Mouse (Mus musculus): ENCODE measurements around the gene Acat1. TPM values are rescaled to one million over a fixed set of nuclear protein-coding genes. Genes with fewer than 3 reads are reported as not detected.
A peak's percentile ranks its signal among the peaks of the same experiment; 100 is the strongest.

Gene Acat1
- polyA plus RNA-seq, 1 experiment from 2014 or later, result 227 TPM

- H3K9me3 ChIP-seq (ENCODE audit: control insufficient read depth, low read length), result no peaks in the 10 kb centered on the region
- H3K27ac ChIP-seq (replicated peaks in 1 of 2; ENCODE audit: control insufficient read depth in 1 of 2, insufficient read depth in 1 of 2, low read depth in 2 of 2, low read length in 2 of 2), result no peak overlapping the region
- WGBS, result 84% methylated on average over 5 of the region's 5 CpGs
- H3K9ac ChIP-seq (ENCODE audit: low read length), result no peak overlapping the region
- ATAC-seq (ENCODE audit: insufficient number of reproducible peaks, insufficient read depth, low FRiP score, low read depth), result no peak
- H3K36me3 ChIP-seq (ENCODE audit: control insufficient read depth, insufficient read depth, low read length), result 0 out of 2 replicates have a peak, but pooled peaks cover 3% of the 10 kb centered on the region
- no peaks in the 10 kb centered on the region for H3K27me3 ChIP-seq (ENCODE audit: control insufficient read depth, insufficient read depth, low read length)
- H3K4me1 ChIP-seq (ENCODE audit: control insufficient read depth in 2 of 2, insufficient read depth in 2 of 2, low read length in 2 of 2), result peaks cover 4 to 36% of the 10 kb centered on the region in 2 experiments
- no peak overlapping the region for H3K4me3 ChIP-seq (ENCODE audit: control insufficient read depth in 1 of 2, insufficient read depth in 1 of 2, low read depth in 1 of 2, low read length in 2 of 2)
- no peak overlapping the region for H3K4me2 ChIP-seq (ENCODE audit: low read length)
Measured at GRCm38 (mm10) chr9:53604954-53605353, 5.2 kb downstream of the Acat1 start.

- WGBS, result 59% methylated on average over 3 of the region's 3 CpGs
- H3K9ac ChIP-seq (ENCODE audit: low read length), result no peak overlapping the region
- H3K9me3 ChIP-seq (ENCODE audit: control insufficient read depth, low read length), result no peaks in the 10 kb centered on the region
- peaks cover 0 to 31% of the 10 kb centered on the region in 2 experiments; a peak in 3 of 4 replicates for H3K4me1 ChIP-seq (ENCODE audit: control insufficient read depth in 2 of 2, insufficient read depth in 2 of 2, low read length in 2 of 2)
- peak overlapping the region in 1 of 2 experiments; percentile 19; a peak in 2 of 4 replicates for H3K27ac ChIP-seq (replicated peaks in 1 of 2; ENCODE audit: control insufficient read depth in 1 of 2, insufficient read depth in 1 of 2, low read depth in 2 of 2, low read length in 2 of 2)
- no peaks in the 10 kb centered on the region for H3K27me3 ChIP-seq (ENCODE audit: control insufficient read depth, insufficient read depth, low read length)
- no peak for ATAC-seq (ENCODE audit: insufficient number of reproducible peaks, insufficient read depth, low FRiP score, low read depth)
- H3K4me2 ChIP-seq (ENCODE audit: low read length), result no peak overlapping the region
- H3K4me3 ChIP-seq (ENCODE audit: control insufficient read depth in 1 of 2, insufficient read depth in 1 of 2, low read depth in 1 of 2, low read length in 2 of 2), result no peak overlapping the region
- 0 out of 2 replicates have a peak, but pooled peaks cover 3% of the 10 kb centered on the region for H3K36me3 ChIP-seq (ENCODE audit: control insufficient read depth, insufficient read depth, low read length)
Measured at GRCm38 (mm10) chr9:53603849-53604248, 6.3 kb downstream of the Acat1 start.

GRCm38 (mm10) chr9:53603384-53603783, 6.8 kb downstream of the Acat1 start:
- H3K27ac ChIP-seq (replicated peaks in 1 of 2; ENCODE audit: control insufficient read depth in 1 of 2, insufficient read depth in 1 of 2, low read depth in 2 of 2, low read length in 2 of 2), result peak overlapping the region in 1 of 2 experiments; percentile 19; a peak in 2 of 4 replicates
- no peaks in the 10 kb centered on the region for H3K27me3 ChIP-seq (ENCODE audit: control insufficient read depth, insufficient read depth, low read length)
- WGBS, result 77% methylated on average over 1 of the region's 1 CpGs
- H3K36me3 ChIP-seq (ENCODE audit: control insufficient read depth, insufficient read depth, low read length), result 0 out of 2 replicates have a peak, but pooled peaks cover 5% of the 10 kb centered on the region
- no peaks in the 10 kb centered on the region for H3K9me3 ChIP-seq (ENCODE audit: control insufficient read depth, low read length)
- no peak overlapping the region for H3K4me2 ChIP-seq (ENCODE audit: low read length)
- peaks cover 0 to 28% of the 10 kb centered on the region in 2 experiments; a peak in 3 of 4 replicates for H3K4me1 ChIP-seq (ENCODE audit: control insufficient read depth in 2 of 2, insufficient read depth in 2 of 2, low read length in 2 of 2)
- ATAC-seq (ENCODE audit: insufficient number of reproducible peaks, insufficient read depth, low FRiP score, low read depth), result no peak
- no peak overlapping the region for H3K9ac ChIP-seq (ENCODE audit: low read length)
- no peak overlapping the region for H3K4me3 ChIP-seq (ENCODE audit: control insufficient read depth in 1 of 2, insufficient read depth in 1 of 2, low read depth in 1 of 2, low read length in 2 of 2)

- Histone ChIP-seq H3K9me3 (ENCODE audit: control insufficient read depth, low read length) (no peaks in the 10 kb centered on the region), H3K27me3 (ENCODE audit: control insufficient read depth, insufficient read depth, low read length) (no peaks in the 10 kb centered on the region), H3K27ac (replicated peaks in 1 of 2; ENCODE audit: control insufficient read depth in 1 of 2, insufficient read depth in 1 of 2, low read depth in 2 of 2, low read length in 2 of 2) (no peak overlapping the region), H3K4me3 (ENCODE audit: control insufficient read depth in 1 of 2, insufficient read depth in 1 of 2, low read depth in 1 of 2, low read length in 2 of 2) (no peak overlapping the region), H3K4me2 (ENCODE audit: low read length) (no peak overlapping the region), H3K4me1 (ENCODE audit: control insufficient read depth in 2 of 2, insufficient read depth in 2 of 2, low read length in 2 of 2) (peaks cover 0 to 27% of the 10 kb centered on the region in 2 experiments; a peak in 3 of 4 replicates), H3K9ac (ENCODE audit: low read length) (no peak overlapping the region), H3K36me3 (ENCODE audit: control insufficient read depth, insufficient read depth, low read length) (peaks cover 10% of the 10 kb centered on the region; the same call in 1 of the 2 replicates)
- ATAC-seq (ENCODE audit: insufficient number of reproducible peaks, insufficient read depth, low FRiP score, low read depth), result no peak
- WGBS, result 88% methylated on average over 2 of the region's 2 CpGs
Measured at GRCm38 (mm10) chr9:53601541-53601940, 8.6 kb downstream of the Acat1 start.

GRCm38 (mm10) chr9:53598631-53599030, 11.6 kb downstream of the Acat1 start:
- Histone ChIP-seq H3K9me3 (ENCODE audit: control insufficient read depth, low read length) (no peaks in the 10 kb centered on the region), H3K4me3 (ENCODE audit: control insufficient read depth in 1 of 2, insufficient read depth in 1 of 2, low read depth in 1 of 2, low read length in 2 of 2) (no peak overlapping the region), H3K27me3 (ENCODE audit: control insufficient read depth, insufficient read depth, low read length) (no peaks in the 10 kb centered on the region), H3K27ac (replicated peaks in 1 of 2; ENCODE audit: control insufficient read depth in 1 of 2, insufficient read depth in 1 of 2, low read depth in 2 of 2, low read length in 2 of 2) (no peak overlapping the region), H3K9ac (ENCODE audit: low read length) (no peak overlapping the region), H3K4me2 (ENCODE audit: low read length) (no peak overlapping the region), H3K36me3 (ENCODE audit: control insufficient read depth, insufficient read depth, low read length) (peaks cover 25% of the 10 kb centered on the region), H3K4me1 (ENCODE audit: control insufficient read depth in 2 of 2, insufficient read depth in 2 of 2, low read length in 2 of 2) (peaks cover 0 to 14% of the 10 kb centered on the region in 2 experiments; a peak in 3 of 4 replicates)
- ATAC-seq (ENCODE audit: insufficient number of reproducible peaks, insufficient read depth, low FRiP score, low read depth), result no peak
- 80% methylated on average over 6 of the region's 6 CpGs for WGBS

- Histone ChIP-seq H3K4me2 (ENCODE audit: low read length) (no peak overlapping the region), H3K27me3 (ENCODE audit: control insufficient read depth, insufficient read depth, low read length) (no peaks in the 10 kb centered on the region), H3K36me3 (ENCODE audit: control insufficient read depth, insufficient read depth, low read length) (peaks cover 35% of the 10 kb centered on the region), H3K4me1 (ENCODE audit: control insufficient read depth in 2 of 2, insufficient read depth in 2 of 2, low read length in 2 of 2) (0 out of 4 replicates have a peak, but pooled peaks cover 0 to 5% of the 10 kb centered on the region in 2 experiments), H3K27ac (replicated peaks in 1 of 2; ENCODE audit: control insufficient read depth in 1 of 2, insufficient read depth in 1 of 2, low read depth in 2 of 2, low read length in 2 of 2) (no peak overlapping the region), H3K9me3 (ENCODE audit: control insufficient read depth, low read length) (no peaks in the 10 kb centered on the region), H3K9ac (ENCODE audit: low read length) (no peak overlapping the region), H3K4me3 (ENCODE audit: control insufficient read depth in 1 of 2, insufficient read depth in 1 of 2, low read depth in 1 of 2, low read length in 2 of 2) (no peak overlapping the region)
- WGBS, result 90% methylated on average over 4 of the region's 4 CpGs
- ATAC-seq (ENCODE audit: insufficient number of reproducible peaks, insufficient read depth, low FRiP score, low read depth), result no peak
Measured at GRCm38 (mm10) chr9:53596971-53597600, 13.1 kb downstream of the Acat1 start.

- H3K36me3 ChIP-seq (ENCODE audit: control insufficient read depth, insufficient read depth, low read length), result peaks cover 57% of the 10 kb centered on the region
- no peaks in the 10 kb centered on the region for H3K4me1 ChIP-seq (ENCODE audit: control insufficient read depth in 2 of 2, insufficient read depth in 2 of 2, low read length in 2 of 2)
- H3K27me3 ChIP-seq (ENCODE audit: control insufficient read depth, insufficient read depth, low read length), result no peaks in the 10 kb centered on the region
- no peak overlapping the region for H3K4me2 ChIP-seq (ENCODE audit: low read length)
- no peak overlapping the region for H3K4me3 ChIP-seq (ENCODE audit: control insufficient read depth in 1 of 2, insufficient read depth in 1 of 2, low read depth in 1 of 2, low read length in 2 of 2)
- H3K9ac ChIP-seq (ENCODE audit: low read length), result no peak overlapping the region
- ATAC-seq (ENCODE audit: insufficient number of reproducible peaks, insufficient read depth, low FRiP score, low read depth), result no peak
- no peaks in the 10 kb centered on the region for H3K9me3 ChIP-seq (ENCODE audit: control insufficient read depth, low read length)
- H3K27ac ChIP-seq (replicated peaks in 1 of 2; ENCODE audit: control insufficient read depth in 1 of 2, insufficient read depth in 1 of 2, low read depth in 2 of 2, low read length in 2 of 2), result no peak overlapping the region
- WGBS, result 16% methylated on average over 3 of the region's 3 CpGs
Measured at GRCm38 (mm10) chr9:53594764-53595163, 15.4 kb downstream of the Acat1 start.
